Mouse (Mus musculus) brain, embryonic 14.5 days (tissue): ENCODE measurements around the gene Trappc11. TPM values are rescaled to one million over a fixed set of nuclear protein-coding genes. Genes with fewer than 3 reads are reported as not detected.

Source experiments
- DNase-seq: peaks from one replicate; pipeline ENCODE4 v3.0.0-alpha.2; 2011; ENCODE audit warnings: low read depth
- CTCF ChIP-seq: fragments of 200-500 bp; IDR thresholded peaks from 2 replicates; pipeline ENCODE4 v1.5.1; 2012; ENCODE audit warnings: inconsistent platforms, mild to moderate bottlenecking, moderate library complexity, borderline replicate concordance; ENCODE audit not compliant: insufficient read depth, insufficient read length; ENCODE audit errors: extremely low read depth
- POLR2A ChIP-seq: fragments of 200-500 bp; IDR thresholded peaks from 2 replicates; pipeline ENCODE4 v1.6.1; 2012; ENCODE audit warnings: mild to moderate bottlenecking, inconsistent platforms, borderline replicate concordance; ENCODE audit not compliant: poor library complexity, insufficient read depth, insufficient read length, severe bottlenecking; ENCODE audit errors: extremely low read depth
- polyA plus RNA-seq: library from polyadenylated mRNA; depleted of rRNA; stranded (reverse); fragments of >200 nt; gene quantifications from 2 replicates; pipeline ENCODE4 v1.2.3, GENCODE M21; 2012; rRNA removed

Gene Trappc11
- 42.5 and 44.5 TPM in 2 replicates for polyA plus RNA-seq

GRCm38 (mm10) chr8:47533344-47534125 is at the start of gene Trappc11, which contains the start of gene Rwdd4a:
Trappc11 (minus strand) TSS chr8:47533470.
Rwdd4a (plus strand) TSS chr8:47533664.
- peak; percentile 99 for DNase-seq
- TF ChIP-seq POLR2A (peak; percentile 65; the same call in 1 of the 2 replicates), CTCF (no peak)

GRCm38 (mm10) chr8:47581454-47581853 is 48.2 kb upstream of the Trappc11 start:
- peak; percentile 47 for DNase-seq
- TF ChIP-seq CTCF (no peak), POLR2A (no peak)

- DNase-seq, result no peak
- TF ChIP-seq POLR2A, result no peak
Observed at GRCm38 (mm10) chr8:47573482-47573881, 40.2 kb upstream of the Trappc11 start.

- TF ChIP-seq CTCF, result no peak
- no peak for TF ChIP-seq POLR2A
- no peak for DNase-seq
Observed at GRCm38 (mm10) chr8:47570161-47570560, 36.9 kb upstream of the Trappc11 start.

- DNase-seq, result no peak
- TF ChIP-seq POLR2A (no peak), CTCF (no peak)
Observed at GRCm38 (mm10) chr8:47568098-47568497, 34.8 kb upstream of the Trappc11 start.

- no peak for DNase-seq
- no peak for TF ChIP-seq CTCF
- no peak for TF ChIP-seq POLR2A
Observed at GRCm38 (mm10) chr8:47566551-47566950, 33.3 kb upstream of the Trappc11 start.

GRCm38 (mm10) chr8:47560801-47561200 is 27.5 kb upstream of the Trappc11 start:
- no peak for DNase-seq
- TF ChIP-seq POLR2A, result no peak
- no peak for TF ChIP-seq CTCF

- TF ChIP-seq POLR2A (no peak), CTCF (no peak)
- DNase-seq, result no peak
Observed at GRCm38 (mm10) chr8:47558274-47558673, 25.0 kb upstream of the Trappc11 start.

- TF ChIP-seq POLR2A, result no peak
- TF ChIP-seq CTCF, result no peak
- no peak for DNase-seq
Observed at GRCm38 (mm10) chr8:47556446-47556845, 23.2 kb upstream of the Trappc11 start.

GRCm38 (mm10) chr8:47553613-47554012 is 20.3 kb upstream of the Trappc11 start:
- no peak for TF ChIP-seq POLR2A
- peak; percentile 38; the same call in 1 of the 2 replicates for TF ChIP-seq CTCF
- DNase-seq, result peak; percentile 15

- DNase-seq, result no peak
- no peak for TF ChIP-seq POLR2A
- no peak for TF ChIP-seq CTCF
Observed at GRCm38 (mm10) chr8:47547102-47547501, 13.8 kb upstream of the Trappc11 start.

GRCm38 (mm10) chr8:47544094-47544493 is 10.8 kb upstream of the Trappc11 start:
- no peak for DNase-seq
- TF ChIP-seq CTCF (no peak), POLR2A (no peak)
